Mouse (Mus musculus): ENCODE results near the gene Gm28042.

- no peak for TF ChIP-seq POLR2A (IDR thresholded peaks at IDR 0.05; ENCODE audit: borderline replicate concordance, extremely low read depth, low read depth, low read length)
- TF ChIP-seq CTCF (IDR thresholded peaks at IDR 0.05; ENCODE audit: insufficient read depth, low read length) = no peak
These were observed 28.6 kb downstream of the Gm28042 start for GRCm38 (mm10) chr2:120055923-120056322.
